Mouse (Mus musculus): ENCODE data around the gene Tdrd5. TPM values are rescaled to one million over a fixed set of nuclear protein-coding genes. Genes with fewer than 3 reads are reported as not detected.
A peak's percentile ranks its signal among the peaks of the same experiment; 100 is the strongest.

Gene Tdrd5
- polyA plus RNA-seq (2012; rRNA removed) (0.20 and 0.22 TPM in 2 replicates), polyA plus RNA-seq (2014; fragmentation: Nextera tagmentation; extraction: Ambion mirVana) (0.12 and 0.36 TPM in 2 replicates)

GRCm38 (mm10) chr1:156302911-156303749, at the start of gene Tdrd5:
TSS of gene Tdrd5 (minus strand) at chr1:156303664.
- Histone ChIP-seq H3K36me3 (ENCODE audit: control insufficient read depth, insufficient read depth, low read length) (no peaks in the 10 kb centered on the region), H3K4me3 (replicated peaks; ENCODE audit: low read length) (peak within 1 kb of the TSS; percentile 61), H3K27me3 (ENCODE audit: control insufficient read depth, insufficient read depth, low read length) (peaks cover 36% of the 10 kb centered on the region), H3K27ac (replicated peaks; ENCODE audit: low read depth, low read length) (no peak within 1 kb of the TSS), H3K4me1 (ENCODE audit: control insufficient read depth, insufficient read depth, low read length) (no peaks in the 10 kb centered on the region), H3K9me3 (ENCODE audit: control insufficient read depth, low read length) (peaks cover 8% of the 10 kb centered on the region; the same call in 1 of the 2 replicates), H3K4me2 (replicated peaks; ENCODE audit: low read depth, low read length, severe bottlenecking) (peak within 1 kb of the TSS; percentile 98), H3K9ac (ENCODE audit: low read depth, low read length, severe bottlenecking) (peak within 1 kb of the TSS; percentile 50)
- DNase-seq (ENCODE audit: low spot score) = peak; percentile 11
- ATAC-seq (ENCODE audit: low FRiP score, low read depth) = peak; percentile 34; the same call in 1 of the 2 replicates
- TF ChIP-seq POLR2A (IDR thresholded peaks at IDR 0.05; ENCODE audit: borderline replicate concordance, extremely low read depth, insufficient read depth, insufficient read length) = no peak
- under 1% methylated on average over 49 of the region's 85 CpGs for WGBS

- no peak overlapping the region for H3K4me2 ChIP-seq (replicated peaks; ENCODE audit: low read depth, low read length, severe bottlenecking)
- TF ChIP-seq POLR2A (IDR thresholded peaks at IDR 0.05; ENCODE audit: borderline replicate concordance, extremely low read depth, insufficient read depth, insufficient read length) = no peak
- DNase-seq (ENCODE audit: low spot score) (no peak), ATAC-seq (ENCODE audit: low FRiP score, low read depth) (no peak)
- H3K9ac ChIP-seq (ENCODE audit: low read depth, low read length, severe bottlenecking) = no peak overlapping the region
- H3K4me1 ChIP-seq (ENCODE audit: control insufficient read depth, insufficient read depth, low read length) = no peaks in the 10 kb centered on the region
- no peak overlapping the region for H3K4me3 ChIP-seq (replicated peaks; ENCODE audit: low read length)
- WGBS = 86% methylated on average over 2 of the region's 2 CpGs
- no peaks in the 10 kb centered on the region for H3K36me3 ChIP-seq (ENCODE audit: control insufficient read depth, insufficient read depth, low read length)
- no peak overlapping the region for H3K27ac ChIP-seq (replicated peaks; ENCODE audit: low read depth, low read length)
- H3K9me3 ChIP-seq (ENCODE audit: control insufficient read depth, low read length) = no peaks in the 10 kb centered on the region
- H3K27me3 ChIP-seq (ENCODE audit: control insufficient read depth, insufficient read depth, low read length) = no peaks in the 10 kb centered on the region
These were observed 49.0 kb upstream of the Tdrd5 start for GRCm38 (mm10) chr1:156352466-156352865.

DNA sequence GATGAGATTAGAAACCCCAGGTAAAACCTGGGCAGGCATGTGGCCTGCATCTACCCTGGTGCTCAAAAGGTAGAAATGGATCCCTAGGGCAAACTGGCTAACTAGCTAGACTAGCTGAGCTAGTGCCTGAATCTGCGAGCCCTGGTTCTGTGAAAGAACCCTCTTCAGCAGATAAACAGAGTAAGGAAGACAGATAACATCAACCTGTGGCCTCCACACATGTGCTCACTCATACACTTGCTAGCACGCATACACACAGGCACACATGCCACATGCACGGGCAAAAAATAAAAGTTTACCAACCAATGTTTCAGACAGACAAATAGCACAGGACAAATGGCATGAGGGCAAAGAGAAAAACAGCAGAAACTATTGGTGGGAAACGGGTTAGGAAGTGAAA, 47.0 kb upstream of the Tdrd5 start:
- no peaks in the 10 kb centered on the region for H3K9me3 ChIP-seq (ENCODE audit: control insufficient read depth, low read length)
- ATAC-seq (ENCODE audit: low FRiP score, low read depth) = no peak
- no peaks in the 10 kb centered on the region for H3K27me3 ChIP-seq (ENCODE audit: control insufficient read depth, insufficient read depth, low read length)
- 88% methylated on average over 4 of the region's 4 CpGs for WGBS
- DNase-seq (ENCODE audit: low spot score) = no peak
- H3K36me3 ChIP-seq (ENCODE audit: control insufficient read depth, insufficient read depth, low read length) = no peaks in the 10 kb centered on the region
- TF ChIP-seq POLR2A (IDR thresholded peaks at IDR 0.05; ENCODE audit: borderline replicate concordance, extremely low read depth, insufficient read depth, insufficient read length) = no peak
- no peaks in the 10 kb centered on the region for H3K4me1 ChIP-seq (ENCODE audit: control insufficient read depth, insufficient read depth, low read length)
- H3K4me3 ChIP-seq (replicated peaks; ENCODE audit: low read length) = no peak overlapping the region
- H3K27ac ChIP-seq (replicated peaks; ENCODE audit: low read depth, low read length) = no peak overlapping the region
- no peak overlapping the region for H3K9ac ChIP-seq (ENCODE audit: low read depth, low read length, severe bottlenecking)
- H3K4me2 ChIP-seq (replicated peaks; ENCODE audit: low read depth, low read length, severe bottlenecking) = no peak overlapping the region

GRCm38 (mm10) chr1:156349031-156349430, 45.6 kb upstream of the Tdrd5 start:
- Histone ChIP-seq H3K4me2 (replicated peaks; ENCODE audit: low read depth, low read length, severe bottlenecking) (no peak overlapping the region), H3K36me3 (ENCODE audit: control insufficient read depth, insufficient read depth, low read length) (no peaks in the 10 kb centered on the region), H3K4me1 (ENCODE audit: control insufficient read depth, insufficient read depth, low read length) (no peaks in the 10 kb centered on the region), H3K4me3 (replicated peaks; ENCODE audit: low read length) (no peak overlapping the region), H3K9ac (ENCODE audit: low read depth, low read length, severe bottlenecking) (no peak overlapping the region), H3K27me3 (ENCODE audit: control insufficient read depth, insufficient read depth, low read length) (no peaks in the 10 kb centered on the region), H3K27ac (replicated peaks; ENCODE audit: low read depth, low read length) (no peak overlapping the region), H3K9me3 (ENCODE audit: control insufficient read depth, low read length) (no peaks in the 10 kb centered on the region)
- ATAC-seq (ENCODE audit: low FRiP score, low read depth) (no peak), DNase-seq (ENCODE audit: low spot score) (no peak)
- 82% methylated on average over 4 of the region's 4 CpGs for WGBS
- TF ChIP-seq POLR2A (IDR thresholded peaks at IDR 0.05; ENCODE audit: borderline replicate concordance, extremely low read depth, insufficient read depth, insufficient read length) = no peak

DNA sequence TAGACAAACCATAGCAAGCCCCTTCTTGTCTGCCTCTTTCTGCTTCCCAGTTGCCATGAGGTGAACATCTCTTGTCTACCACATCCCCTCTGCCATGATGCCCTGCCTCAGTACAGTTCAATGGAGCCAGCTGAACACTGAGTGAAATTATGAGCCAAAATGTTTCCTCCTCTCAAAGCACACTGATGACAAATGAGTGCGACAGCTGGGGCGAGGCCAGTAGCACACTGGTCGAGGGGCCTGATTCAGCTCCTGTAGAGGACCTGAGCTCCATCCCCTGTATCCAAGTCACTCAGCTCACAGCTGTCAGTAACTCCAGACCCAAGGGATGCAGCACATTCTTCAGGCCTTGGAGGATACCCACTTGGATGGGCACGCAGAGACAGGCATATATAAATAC, 42.2 kb upstream of the Tdrd5 start:
- H3K27ac ChIP-seq (replicated peaks; ENCODE audit: low read depth, low read length) = no peak overlapping the region
- no peaks in the 10 kb centered on the region for H3K27me3 ChIP-seq (ENCODE audit: control insufficient read depth, insufficient read depth, low read length)
- H3K9me3 ChIP-seq (ENCODE audit: control insufficient read depth, low read length) = no peaks in the 10 kb centered on the region
- no peaks in the 10 kb centered on the region for H3K36me3 ChIP-seq (ENCODE audit: control insufficient read depth, insufficient read depth, low read length)
- WGBS = 86% methylated on average over 4 of the region's 4 CpGs
- no peak overlapping the region for H3K4me2 ChIP-seq (replicated peaks; ENCODE audit: low read depth, low read length, severe bottlenecking)
- ATAC-seq (ENCODE audit: low FRiP score, low read depth) (no peak), DNase-seq (ENCODE audit: low spot score) (no peak)
- H3K9ac ChIP-seq (ENCODE audit: low read depth, low read length, severe bottlenecking) = no peak overlapping the region
- TF ChIP-seq POLR2A (IDR thresholded peaks at IDR 0.05; ENCODE audit: borderline replicate concordance, extremely low read depth, insufficient read depth, insufficient read length) = no peak
- no peaks in the 10 kb centered on the region for H3K4me1 ChIP-seq (ENCODE audit: control insufficient read depth, insufficient read depth, low read length)
- no peak overlapping the region for H3K4me3 ChIP-seq (replicated peaks; ENCODE audit: low read length)

All from limb, embryonic 14.5 days (tissue).